Mouse (Mus musculus): ENCODE measurements around the gene Glipr1l2.
"Not testable (repeated sequence)": the region's sequence is repeated elsewhere in the genome, so short reads cannot be mapped to it uniquely, and the experiment has no call there.

The Glipr1l2 gene

DNA sequence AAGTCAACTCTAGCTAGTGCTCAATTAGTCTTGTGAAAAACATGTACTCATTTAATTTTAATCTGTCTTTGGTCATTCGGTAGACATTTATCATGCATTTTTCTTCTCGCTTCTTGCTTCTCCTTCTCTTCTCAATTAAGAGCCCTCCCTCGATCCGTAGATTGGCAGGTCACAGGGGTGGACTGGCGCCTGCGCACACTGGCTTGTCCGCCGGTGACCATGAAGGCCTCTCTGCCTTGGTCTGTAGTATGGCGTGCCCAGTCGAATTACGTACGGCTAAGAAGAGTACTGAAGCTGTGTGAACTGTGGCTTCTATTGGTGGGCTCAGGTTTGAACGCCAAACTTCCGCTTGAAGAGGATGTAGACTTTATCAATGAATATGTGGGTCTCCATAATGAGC, at the start of gene Glipr1l2:
Gene Glipr1l2 (plus strand): TSS at position 198 of the 400 bp plus-strand sequence.
- DNase-seq = no peak

GRCm38 (mm10) chr10:112043523-112043922, 39.6 kb upstream of the Glipr1l2 start:
- DNase-seq = not testable (repeated sequence)

DNA sequence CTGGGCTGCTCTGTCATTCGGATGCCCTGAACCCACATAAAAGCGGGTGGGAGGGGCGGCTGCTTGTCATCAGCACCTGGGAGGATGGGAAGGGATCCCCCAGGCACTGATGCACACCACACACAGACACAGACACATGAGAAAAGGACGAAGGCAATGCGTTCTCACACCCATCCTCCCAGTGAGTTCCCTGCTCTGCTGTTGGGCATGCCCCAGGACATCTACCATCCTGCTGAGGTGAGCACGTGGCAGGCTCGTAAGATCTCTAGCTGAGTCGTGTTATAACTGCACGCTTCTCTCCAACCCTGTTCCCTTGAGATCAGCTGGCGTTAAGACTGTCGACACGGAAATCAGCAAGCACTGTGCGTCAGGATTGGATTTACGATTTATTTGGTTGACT, 38.9 kb upstream of the Glipr1l2 start:
- DNase-seq = not testable (repeated sequence)

GRCm38 (mm10) chr10:112051220-112051619, 31.9 kb upstream of the Glipr1l2 start:
- no peak for DNase-seq

DNA sequence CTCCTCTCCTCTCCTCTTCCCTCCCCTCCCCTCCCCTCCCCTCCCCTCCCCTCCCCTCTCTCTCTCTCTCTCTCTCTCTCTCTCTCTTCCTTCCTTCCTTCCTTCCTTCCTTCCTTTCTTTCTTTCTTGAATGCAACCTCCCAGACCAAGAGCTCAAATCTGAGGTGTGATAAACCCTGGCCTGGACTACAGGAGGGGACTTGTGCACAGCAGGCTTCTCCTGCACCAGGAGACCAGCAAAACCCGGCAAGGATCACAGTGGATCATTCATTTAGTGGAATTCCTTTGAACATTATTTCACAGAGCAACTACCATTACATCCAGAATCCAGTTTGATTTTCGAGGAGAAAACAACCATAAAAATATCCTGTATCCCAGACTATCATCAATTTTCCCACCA, 31.2 kb upstream of the Glipr1l2 start:
- not testable (repeated sequence) for DNase-seq

GRCm38 (mm10) chr10:112059702-112060582, 23.2 kb upstream of the Glipr1l2 start, which contains the start of gene Glipr1l1:
TSS of gene Glipr1l1 (plus strand) at chr10:112060189.
- peak; percentile 78 for DNase-seq

DNA sequence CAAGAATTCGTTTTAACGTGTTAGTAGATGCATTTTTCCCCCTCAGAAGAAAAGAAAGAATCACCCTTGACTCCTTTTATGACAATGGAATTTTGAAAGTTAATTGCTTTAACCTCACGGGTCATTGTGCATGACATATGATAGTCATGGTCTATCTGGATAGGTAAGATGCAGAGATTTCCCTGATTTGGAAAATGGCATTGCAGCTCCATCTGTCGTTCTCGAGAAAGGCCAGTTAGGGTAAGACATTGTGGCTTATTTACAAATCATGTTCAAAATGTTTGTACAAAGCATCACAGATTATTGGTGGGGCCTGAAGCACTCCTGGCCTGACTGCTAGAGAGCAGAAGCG, 22.6 kb upstream of the Glipr1l2 start:
- not testable (repeated sequence) for DNase-seq

DNA sequence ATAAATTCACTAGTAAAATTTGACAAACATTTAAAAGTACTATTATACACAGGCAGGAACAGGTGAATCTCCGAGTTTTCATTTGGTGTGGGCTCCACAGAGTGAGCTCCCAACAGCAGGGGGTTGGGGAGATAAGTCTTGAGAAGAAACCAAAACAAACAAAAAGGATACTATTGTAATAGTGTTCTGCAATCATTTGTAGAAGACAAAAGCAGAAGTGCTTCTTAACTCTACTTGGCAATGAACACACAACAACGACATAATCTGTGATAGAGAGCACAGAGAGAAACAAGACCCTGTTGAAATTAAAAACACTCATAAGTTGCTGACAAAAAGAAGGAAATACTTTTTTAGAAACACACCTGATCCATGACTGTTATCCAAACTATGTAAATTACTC, 3.1 kb upstream of the Glipr1l2 start:
- no peak for DNase-seq

DNA sequence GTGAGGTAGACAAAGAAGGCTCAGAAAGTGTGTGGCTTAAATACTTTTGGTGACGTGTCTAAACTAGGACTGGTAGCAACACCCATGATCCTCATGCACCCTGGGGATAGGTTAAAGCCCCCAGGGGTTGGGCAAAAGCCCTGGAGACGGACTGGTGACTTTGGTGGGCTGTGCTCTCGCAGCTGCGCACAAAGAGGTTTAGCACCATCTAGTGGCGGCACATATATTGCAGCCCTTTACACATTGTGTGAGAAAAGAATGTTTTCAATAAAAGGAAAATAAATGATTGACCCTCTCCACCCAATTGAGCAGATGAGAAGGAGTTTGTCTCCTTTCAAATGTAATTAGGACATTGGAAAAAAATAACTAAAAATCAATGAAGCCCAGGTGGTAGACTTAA, 22.6 kb downstream of the Glipr1l2 start:
- DNase-seq = peak; percentile 65

DNA sequence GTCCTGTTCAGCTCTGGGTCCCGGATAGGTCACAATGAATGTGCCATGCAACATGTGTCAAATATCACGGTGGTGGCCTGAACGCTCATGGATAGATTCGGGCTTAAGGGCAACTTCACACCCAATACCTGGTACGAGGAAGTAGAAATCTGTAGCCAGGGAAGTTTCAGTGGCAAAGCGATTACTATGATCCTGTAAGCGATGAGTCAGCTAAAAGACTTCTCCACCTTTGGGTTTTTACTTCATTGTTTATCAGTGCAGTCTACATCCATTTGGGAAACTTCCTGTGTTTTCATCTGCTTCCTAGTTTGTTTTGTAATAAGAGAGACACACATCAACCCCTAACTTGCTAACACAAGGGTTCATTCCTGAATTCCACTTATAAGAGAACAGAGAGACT, 27.2 kb downstream of the Glipr1l2 start:
- DNase-seq = no peak

- not testable (repeated sequence) for DNase-seq
Measured at GRCm38 (mm10) chr10:112125090-112125489, 41.9 kb downstream of the Glipr1l2 start.

DNA sequence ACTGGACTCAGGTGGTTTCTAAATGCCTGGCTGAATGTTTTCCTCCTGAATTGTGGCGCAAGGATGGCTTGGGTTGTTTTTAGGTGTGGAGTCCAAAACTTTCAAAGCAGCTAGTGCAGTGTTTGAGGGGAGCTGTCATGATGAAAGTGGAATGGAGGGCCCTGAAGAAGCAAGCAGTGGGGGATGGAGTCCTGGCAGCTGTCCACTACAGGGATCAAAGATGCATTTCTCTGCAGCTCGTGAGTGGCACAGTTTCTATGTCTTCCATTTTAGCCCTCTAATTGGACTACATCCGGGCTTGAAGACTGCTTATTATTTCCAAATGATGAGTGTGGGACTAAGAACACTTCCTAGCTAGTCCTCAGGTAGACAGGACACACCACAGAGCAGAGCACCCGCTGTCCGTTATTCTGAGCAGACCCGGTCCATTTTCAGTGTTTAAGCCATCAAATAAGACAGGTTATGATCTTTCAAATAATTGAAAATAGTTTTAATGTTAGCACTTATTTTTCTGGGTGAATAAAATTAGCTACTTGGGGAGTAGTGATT, 44.6 kb downstream of the Glipr1l2 start:
- not testable (repeated sequence) for DNase-seq

DNA sequence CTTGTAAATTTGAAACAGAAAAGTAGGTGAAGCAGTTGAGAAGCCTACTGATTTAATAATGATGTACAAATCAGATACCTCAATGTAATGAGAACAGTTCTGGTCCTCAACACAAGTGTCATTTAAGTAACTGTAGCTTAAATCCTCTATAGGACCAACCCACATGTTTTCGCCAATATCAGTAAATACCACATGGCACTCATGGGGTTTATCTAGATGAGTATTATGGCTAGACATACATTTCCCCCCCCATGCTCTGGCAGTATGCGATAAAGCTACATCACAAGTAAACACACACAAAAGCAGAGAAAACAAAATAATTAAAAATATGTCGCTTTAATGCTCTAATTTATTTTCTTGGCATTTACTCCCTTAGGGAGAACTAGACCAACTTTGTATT, 49.0 kb downstream of the Glipr1l2 start:
- no peak for DNase-seq

DNA sequence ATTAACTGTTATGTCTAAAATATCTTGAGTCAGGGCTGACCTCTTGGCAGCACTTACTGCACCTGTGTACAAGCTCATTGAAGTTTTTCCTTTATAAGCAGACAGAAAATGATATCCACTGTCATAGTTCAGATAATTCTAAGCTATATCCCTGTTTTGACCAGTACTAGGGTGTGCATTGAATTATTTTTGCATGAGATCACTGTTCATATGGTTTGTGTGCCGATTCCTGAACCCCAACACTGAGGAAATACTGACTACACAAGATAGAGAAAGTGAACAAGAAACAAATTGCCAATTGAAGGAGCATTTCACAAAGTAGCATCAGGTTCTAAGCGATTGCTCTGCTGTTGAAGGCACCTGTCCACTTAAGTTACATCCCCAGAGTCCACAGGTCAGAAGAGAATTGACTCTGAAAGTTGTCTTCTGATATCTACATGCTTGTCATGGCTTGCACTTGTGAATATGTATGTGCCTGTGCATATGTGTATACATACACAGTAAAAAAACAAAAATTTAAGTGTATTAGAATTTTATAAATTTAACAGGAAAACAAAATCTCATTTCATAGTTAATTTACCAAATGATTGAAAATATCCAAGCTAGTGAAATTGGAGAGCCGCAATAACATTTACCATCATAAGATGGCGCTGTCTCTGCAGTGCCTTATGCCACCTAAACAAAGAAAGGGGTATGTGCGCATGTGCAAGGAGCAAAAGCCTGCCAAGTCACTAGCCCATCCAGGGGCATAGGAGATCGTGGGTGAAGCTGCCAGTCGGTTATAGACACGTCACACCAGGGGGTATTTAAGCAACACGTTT, 55.1 kb downstream of the Glipr1l2 start:
- DNase-seq = peak; percentile 42

- no peak for DNase-seq
Measured at GRCm38 (mm10) chr10:112138871-112139430, 55.8 kb downstream of the Glipr1l2 start.

- DNase-seq = no peak
Measured at GRCm38 (mm10) chr10:112139834-112140233, 56.7 kb downstream of the Glipr1l2 start.
